Mouse (Mus musculus): ENCODE measurements around the gene Fitm2.

DNA sequence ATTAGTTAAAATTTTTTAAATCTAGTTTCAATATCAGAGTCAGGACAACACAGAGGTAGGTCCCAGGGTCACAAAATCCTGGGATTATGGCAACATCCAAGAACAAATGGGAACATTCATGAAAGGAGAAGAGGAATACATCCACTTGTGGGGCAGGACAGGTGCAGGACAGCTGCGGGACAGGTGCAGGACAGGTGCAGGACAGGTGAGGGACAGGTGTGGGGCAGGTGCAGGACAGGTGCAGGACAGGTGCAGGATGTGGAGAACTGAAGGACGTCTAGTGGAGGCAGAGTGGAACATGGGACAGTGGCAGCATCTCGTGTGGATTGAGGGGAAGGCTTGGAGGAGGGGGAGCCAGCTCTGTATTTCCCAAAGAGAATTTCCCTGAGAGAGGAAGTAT is 23.2 kb downstream of the Fitm2 start:
- TF ChIP-seq POLR2A (IDR thresholded peaks at IDR 0.05; ENCODE audit: low read depth, low read length) (no peak), CTCF (IDR thresholded peaks at IDR 0.05; ENCODE audit: borderline replicate concordance, insufficient read depth, low read length) (no peak)

Measured in embryonic fibroblast, embryonic 13.5 days (primary cell).